Mouse (Mus musculus) ES-E14 (cell line): ENCODE data around the gene Kcnip1.

Source experiments
- MAFK ChIP-seq: IDR thresholded peaks from 2 replicates; pipeline ENCODE4 v1.6.1; 2014; ENCODE audit warnings: mild to moderate bottlenecking, low read depth, low read length, inconsistent platforms; ENCODE audit not compliant: insufficient read depth
- ZC3H11A ChIP-seq: IDR thresholded peaks from 2 replicates; pipeline ENCODE4 v1.6.1; 2012; ENCODE audit warnings: low read depth, mild to moderate bottlenecking, inconsistent platforms, low read length, borderline replicate concordance
- ZNF384 ChIP-seq: IDR thresholded peaks from 2 replicates; pipeline ENCODE4 v1.6.1; 2012; ENCODE audit warnings: low read depth, low read length, inconsistent platforms

- TF ChIP-seq ZNF384: no peak
- TF ChIP-seq ZC3H11A: no peak
- TF ChIP-seq MAFK: no peak
Measured at GRCm38 (mm10) chr11:34000416-34000815, 7.5 kb upstream of the Kcnip1 start.
